Mouse (Mus musculus): Measurements from ENCODE around the gene Bhmt. TPM values are rescaled to one million over a fixed set of nuclear protein-coding genes. Genes with fewer than 3 reads are reported as not detected.

The Bhmt gene
- 2.6 TPM for polyA plus RNA-seq (2014; fragmentation: Illumina TruSeq; extraction: RNeasy Lipid Tissue Mini Kit (QIAGEN cat#74804); ENCODE audit: low read depth, low replicate concordance)

GRCm38 (mm10) chr13:93637282-93638245, at the start of gene Bhmt:
Bhmt (minus strand) TSS chr13:93637961.

GRCm38 (mm10) chr13:93674131-93674561, 36.4 kb upstream of the Bhmt start, which contains the start of the genes Bhmt2 and Dmgdh:
Bhmt2 (minus strand) TSS chr13:93674302.
Dmgdh (plus strand) TSS chr13:93674433.

Other genes with a start within 250 kb of the Bhmt start
- gene Jmy, start 138.2 kb downstream of the Bhmt start, polyA plus RNA-seq (2014; fragmentation: Illumina TruSeq; extraction: RNeasy Lipid Tissue Mini Kit (QIAGEN cat#74804); ENCODE audit: low read depth, low replicate concordance): 20.2 TPM
- gene Bhmt2, start 36.3 kb upstream of the Bhmt start, polyA plus RNA-seq (2014; fragmentation: Illumina TruSeq; extraction: RNeasy Lipid Tissue Mini Kit (QIAGEN cat#74804); ENCODE audit: low read depth, low replicate concordance): not detected
- 0.18 TPM for gene Dmgdh, start 36.5 kb upstream of the Bhmt start, polyA plus RNA-seq (2014; fragmentation: Illumina TruSeq; extraction: RNeasy Lipid Tissue Mini Kit (QIAGEN cat#74804); ENCODE audit: low read depth, low replicate concordance)
- gene Arsb, start 133.7 kb upstream of the Bhmt start, polyA plus RNA-seq (2014; fragmentation: Illumina TruSeq; extraction: RNeasy Lipid Tissue Mini Kit (QIAGEN cat#74804); ENCODE audit: low read depth, low replicate concordance): 7.9 TPM

Measured in heart, adult 10 weeks (tissue).